Mouse (Mus musculus) adrenal gland, postnatal 36 days (tissue): ENCODE measurements around the gene Rbm4b. TPM values are rescaled to one million over a fixed set of nuclear protein-coding genes. Genes with fewer than 3 reads are reported as not detected.

ENCODE experiments used
- DNase-seq, 2 experiments: peaks; one replicate each; pipeline ENCODE4 v3.0.0; 2021; ENCODE audit warnings: mixed read lengths in 1 of 2
- long read RNA-seq, 2 experiments: library from polyadenylated mRNA; stranded (forward); transcript quantifications; one replicate each; pipeline ENCODE4 v2.0.0; 2021; ENCODE audit warnings: borderline sequencing depth in 2 of 2
- total RNA-seq, 2 experiments: library from RNA; stranded (reverse); gene quantifications; 2 replicates each; pipeline ENCODE4 v1.2.3; 2021

Gene Rbm4b
- 10 to 100 TPM; 16.4 to 17.1 TPM for total RNA-seq
- long read RNA-seq, experiment 1, full-length matches to known transcripts, result 27 of 29 reads
- long read RNA-seq, experiment 1, partial matches to known transcripts, result 1 of 29 reads
- long read RNA-seq, experiment 1, other reads (novel, unspliced or antisense), result 1 of 29 reads
- long read RNA-seq, experiment 2, full-length matches to known transcripts, result 8 of 8 reads
- long read RNA-seq, experiment 2, partial matches to known transcripts, result 0 of 8 reads
- long read RNA-seq, experiment 2, other reads (novel, unspliced or antisense), result 0 of 8 reads

GRCm38 (mm10) chr19:4756193-4756911, at the start of gene Rbm4b:
TSS of gene Rbm4b (plus strand) at chr19:4756497.
- DNase-seq, result peak; percentile 97 to 99

DNA sequence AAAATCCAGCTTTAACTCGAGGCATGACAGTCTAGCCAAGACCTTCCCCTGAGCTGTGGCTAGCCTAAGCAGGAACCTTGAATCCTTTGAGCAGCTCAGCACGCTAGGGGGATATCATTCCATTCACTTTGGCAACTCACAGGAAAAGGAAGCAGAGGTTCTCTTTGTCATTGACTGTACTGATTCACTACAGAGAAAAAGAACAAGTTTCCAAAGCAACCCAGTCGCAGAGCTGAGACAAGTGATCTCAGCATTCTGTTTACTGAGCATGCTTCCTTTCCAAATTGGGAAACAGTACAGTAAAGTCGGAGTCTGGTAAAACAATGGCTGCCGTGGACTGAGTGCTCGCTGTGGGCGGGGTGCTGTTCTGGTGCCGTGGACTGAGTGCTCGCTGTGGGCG, 47.5 kb upstream of the Rbm4b start:
- DNase-seq, result no peak

- no peak for DNase-seq
These were observed 45.1 kb upstream of the Rbm4b start, which contains the start of gene Sptbn2 for GRCm38 (mm10) chr19:4711098-4711600. TSS of gene Sptbn2 (plus strand) at chr19:4711167.

- DNase-seq, result no peak
These were observed 44.6 kb upstream of the Rbm4b start for GRCm38 (mm10) chr19:4711601-4712155.

DNA sequence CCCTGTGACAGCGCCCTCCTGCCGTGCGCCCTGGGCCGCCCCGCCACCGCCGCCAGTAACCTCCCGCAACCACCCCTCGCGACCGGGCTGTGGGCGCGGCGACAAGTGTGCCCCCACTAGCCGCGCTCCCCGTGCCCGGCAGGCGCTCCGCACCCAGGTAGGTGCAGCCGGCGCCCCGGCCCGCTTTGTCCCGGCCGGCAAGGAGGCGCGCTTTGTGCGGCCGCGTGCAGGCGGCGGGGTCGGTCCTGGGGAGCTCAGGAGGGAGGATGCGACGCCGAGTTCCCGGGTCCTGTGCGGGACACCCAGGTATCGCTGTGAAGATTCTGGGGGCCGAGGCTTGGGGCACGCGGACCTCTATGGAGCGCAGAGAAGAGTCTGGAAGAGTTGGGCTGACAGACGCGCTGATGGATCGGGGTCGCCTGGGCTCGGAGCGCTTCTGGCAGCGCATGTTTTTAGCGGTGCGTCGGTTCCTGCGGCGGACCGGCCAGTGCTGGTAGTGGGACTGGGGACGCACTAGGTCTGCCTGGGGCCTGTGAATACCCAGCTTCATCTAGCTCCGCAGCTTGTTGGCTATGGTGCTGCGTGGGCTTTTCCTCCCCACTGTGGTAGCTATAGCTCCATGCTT, 44.0 kb upstream of the Rbm4b start:
- no peak for DNase-seq

DNA sequence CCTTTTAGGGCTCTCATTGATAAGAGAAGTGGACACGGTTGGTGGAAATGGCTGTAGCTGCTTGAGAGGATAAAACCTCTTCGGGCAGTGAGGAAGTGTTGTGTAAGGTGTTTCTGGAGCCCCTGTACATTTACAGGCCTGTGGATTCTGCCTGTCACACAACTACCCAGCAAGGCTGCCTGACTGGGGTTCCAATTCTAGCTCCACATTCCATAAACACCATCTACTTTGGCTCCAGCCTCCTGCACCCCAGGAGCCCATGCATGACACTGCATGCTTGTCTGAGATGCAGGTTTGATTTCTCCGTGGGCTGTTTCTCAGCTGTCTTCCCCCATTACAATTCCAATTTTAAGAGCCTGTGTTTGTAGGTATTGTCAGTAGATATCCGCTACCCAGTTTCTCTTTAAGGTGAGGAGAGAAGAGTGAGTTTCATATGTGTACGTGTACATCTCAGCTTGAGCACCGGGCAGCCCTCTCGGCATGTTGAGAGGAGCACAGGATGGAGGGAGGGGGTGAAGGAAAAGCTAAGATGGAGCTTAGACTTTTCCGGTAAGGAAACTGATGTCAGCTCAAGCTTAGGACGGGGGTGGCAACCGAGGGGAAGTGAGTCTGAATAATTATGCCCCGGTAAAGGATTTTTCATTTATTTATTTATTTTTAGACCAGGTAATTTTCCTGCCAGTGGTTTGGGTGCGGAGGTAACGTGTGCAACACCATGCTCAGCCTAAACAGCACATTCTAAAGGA, 43.3 kb upstream of the Rbm4b start:
- DNase-seq, result no peak

DNA sequence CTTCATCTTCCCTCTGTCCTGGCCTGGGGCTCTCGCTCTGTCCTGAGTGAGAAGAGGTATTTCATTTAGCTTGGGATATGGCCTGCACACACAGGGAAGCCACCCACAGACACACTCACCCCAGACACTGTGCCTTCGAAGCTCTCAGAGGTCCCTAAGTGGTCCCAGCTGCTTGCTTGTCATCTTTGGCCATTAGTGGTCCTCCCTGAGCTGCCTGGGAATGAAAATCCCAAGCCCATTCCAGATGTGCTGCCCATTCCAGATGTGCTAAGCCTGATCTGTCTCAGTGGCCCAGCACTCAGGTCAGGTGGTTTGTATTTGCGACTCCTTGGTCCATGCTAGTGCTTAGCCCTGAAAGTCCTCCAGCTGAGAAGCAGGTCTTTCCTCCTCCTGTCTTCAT, 42.4 kb upstream of the Rbm4b start:
- DNase-seq, result no peak

DNA sequence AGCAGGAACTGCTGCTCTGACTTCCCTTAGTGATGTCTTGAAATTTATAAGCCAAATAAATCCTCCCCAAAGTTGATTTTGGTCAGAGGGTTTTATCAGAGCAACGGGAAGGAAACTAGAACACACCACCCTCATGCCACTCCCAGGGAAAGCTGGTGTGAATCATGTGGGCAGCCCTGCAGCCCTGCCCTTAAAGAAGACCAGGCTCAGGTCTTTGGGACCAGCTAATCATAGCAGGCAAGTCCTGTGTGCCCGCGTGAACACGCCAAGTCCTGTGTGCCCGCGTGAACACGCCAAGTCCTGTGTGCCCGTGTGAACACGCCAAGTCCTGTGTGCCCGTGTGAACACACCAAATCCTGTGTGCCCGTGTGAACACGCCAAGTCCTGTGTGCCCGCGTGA, 39.5 kb upstream of the Rbm4b start:
- DNase-seq, result no peak

- no peak for DNase-seq
These were observed 39.0 kb upstream of the Rbm4b start for GRCm38 (mm10) chr19:4717281-4717680.

- no peak for DNase-seq
These were observed 37.6 kb upstream of the Rbm4b start for GRCm38 (mm10) chr19:4718716-4719115.

- no peak for DNase-seq
These were observed 36.9 kb upstream of the Rbm4b start for GRCm38 (mm10) chr19:4719351-4719764.

- no peak for DNase-seq
These were observed 36.2 kb upstream of the Rbm4b start for GRCm38 (mm10) chr19:4720112-4720511.

DNA sequence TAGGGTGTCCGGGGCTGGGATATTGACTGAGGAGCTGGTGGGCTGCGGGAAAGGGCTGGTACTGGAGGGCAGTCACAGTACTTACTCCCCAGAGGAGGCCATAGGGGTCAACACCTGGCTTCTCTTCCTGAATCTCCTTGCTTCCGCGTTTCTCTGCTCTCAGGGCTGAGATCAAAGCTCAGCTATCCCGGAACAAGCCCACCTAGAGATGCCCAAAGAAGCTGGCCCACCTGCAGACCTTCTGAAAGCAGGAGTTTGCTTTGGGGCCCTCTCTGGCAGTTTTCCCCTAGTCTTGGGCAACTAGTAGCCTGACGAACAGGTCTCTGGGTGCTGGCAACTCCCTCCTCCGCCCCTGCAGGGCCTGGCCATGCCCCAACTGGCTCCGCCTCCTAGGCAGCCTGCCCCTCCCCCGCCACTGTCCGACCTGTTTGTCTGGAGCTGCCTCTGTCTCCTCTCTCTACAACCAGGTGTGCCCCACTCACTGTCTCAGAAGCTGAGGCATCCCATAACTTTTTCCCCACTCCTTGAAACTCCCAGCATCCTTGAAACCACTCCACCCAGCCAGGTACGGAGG, 35.5 kb upstream of the Rbm4b start:
- DNase-seq, result peak in 1 of 2 experiments; percentile 62

GRCm38 (mm10) chr19:4729186-4729585, 27.1 kb upstream of the Rbm4b start:
- DNase-seq, result no peak

DNA sequence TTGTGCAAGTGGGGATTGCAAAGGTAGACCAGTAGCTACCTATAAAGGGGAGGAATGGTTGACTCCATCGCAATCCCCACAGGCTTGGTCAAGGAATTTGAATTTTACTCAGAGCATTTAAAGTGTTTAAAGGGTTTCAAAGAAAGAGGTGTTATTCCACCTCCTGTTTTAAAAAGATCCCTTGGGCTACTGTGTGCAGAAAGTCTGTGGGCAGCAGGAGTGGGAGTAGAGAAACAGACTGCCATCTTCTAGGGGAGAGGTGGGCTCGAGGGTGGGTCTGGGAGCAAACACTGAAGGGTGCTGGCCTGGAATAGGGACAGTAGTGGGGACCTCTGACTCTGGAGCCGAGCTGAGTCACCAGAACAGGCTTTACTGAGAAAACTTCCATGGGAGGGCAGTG, 23.2 kb upstream of the Rbm4b start:
- DNase-seq, result no peak

DNA sequence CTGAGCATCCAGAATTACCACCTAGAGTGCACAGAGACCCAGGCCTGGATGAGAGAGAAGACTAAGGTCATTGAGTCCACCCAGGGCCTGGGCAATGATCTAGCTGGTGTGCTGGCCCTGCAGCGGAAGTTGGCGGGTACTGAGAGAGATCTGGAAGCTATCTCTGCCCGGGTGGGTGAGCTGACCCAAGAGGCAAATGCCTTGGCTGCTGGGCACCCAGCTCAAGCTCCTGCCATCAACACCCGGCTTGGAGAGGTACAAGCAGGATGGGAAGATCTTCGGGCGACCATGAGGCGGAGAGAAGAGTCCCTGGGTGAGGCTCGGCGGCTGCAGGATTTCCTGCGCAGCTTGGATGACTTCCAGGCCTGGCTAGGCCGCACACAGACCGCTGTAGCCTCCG, 18.4 kb upstream of the Rbm4b start:
- DNase-seq, result no peak

DNA sequence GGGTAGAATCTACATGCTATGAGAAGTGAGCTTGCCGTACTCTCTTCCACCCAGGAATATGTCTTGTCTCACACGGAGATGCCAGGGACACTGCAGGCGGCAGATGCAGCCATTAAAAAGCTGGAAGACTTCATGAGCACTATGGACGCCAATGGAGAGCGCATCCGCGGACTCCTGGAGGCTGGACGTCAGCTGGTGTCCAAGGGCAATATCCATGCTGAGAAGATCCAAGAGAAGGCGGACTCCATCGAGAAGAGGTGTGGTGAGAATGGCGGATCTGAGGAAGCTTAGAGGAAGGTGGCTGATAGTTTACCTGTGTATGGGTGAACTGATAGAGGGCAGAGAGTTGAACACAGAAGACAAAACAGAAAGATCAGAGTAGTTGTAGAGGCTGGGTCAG, 17.2 kb upstream of the Rbm4b start:
- no peak for DNase-seq

GRCm38 (mm10) chr19:4739762-4740161, 16.5 kb upstream of the Rbm4b start:
- no peak for DNase-seq

DNA sequence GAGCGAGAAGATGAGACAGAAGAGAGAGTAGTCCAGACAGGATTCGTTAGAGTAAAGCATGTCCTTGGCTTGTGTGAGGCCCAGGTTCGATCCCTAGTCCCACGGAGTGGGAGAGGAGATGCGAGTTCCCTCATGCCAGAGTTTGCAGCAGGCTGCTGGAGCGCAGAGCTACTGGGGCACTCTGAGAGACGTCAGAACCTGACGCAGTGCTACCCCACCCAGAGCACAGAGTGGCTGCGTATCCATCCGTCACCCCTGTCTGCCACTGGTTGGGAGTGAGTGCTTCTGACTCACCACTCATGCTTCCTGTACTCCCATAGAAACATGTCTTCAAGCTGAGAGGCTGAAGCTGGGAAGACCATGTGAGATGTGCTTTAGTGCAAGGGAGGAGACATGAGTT, 14.8 kb upstream of the Rbm4b start:
- DNase-seq, result peak in 1 of 2 experiments; percentile 39

DNA sequence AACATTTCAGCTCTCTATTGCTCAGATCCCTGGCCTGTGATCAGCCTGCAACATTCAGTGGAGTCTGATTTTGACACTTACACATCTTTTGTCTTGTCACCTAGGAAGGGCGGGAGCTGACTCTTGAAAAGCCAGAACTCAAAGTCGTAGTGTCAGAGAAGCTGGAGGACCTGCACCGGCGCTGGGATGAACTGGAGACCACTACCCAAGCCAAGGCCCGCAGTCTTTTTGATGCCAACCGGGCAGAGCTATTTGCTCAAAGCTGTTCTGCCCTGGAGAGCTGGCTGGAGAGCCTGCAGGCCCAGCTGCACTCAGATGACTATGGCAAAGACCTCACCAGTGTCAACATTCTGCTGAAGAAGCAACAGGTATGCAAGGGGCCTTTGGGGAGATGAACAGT, 14.1 kb upstream of the Rbm4b start:
- no peak for DNase-seq

DNA sequence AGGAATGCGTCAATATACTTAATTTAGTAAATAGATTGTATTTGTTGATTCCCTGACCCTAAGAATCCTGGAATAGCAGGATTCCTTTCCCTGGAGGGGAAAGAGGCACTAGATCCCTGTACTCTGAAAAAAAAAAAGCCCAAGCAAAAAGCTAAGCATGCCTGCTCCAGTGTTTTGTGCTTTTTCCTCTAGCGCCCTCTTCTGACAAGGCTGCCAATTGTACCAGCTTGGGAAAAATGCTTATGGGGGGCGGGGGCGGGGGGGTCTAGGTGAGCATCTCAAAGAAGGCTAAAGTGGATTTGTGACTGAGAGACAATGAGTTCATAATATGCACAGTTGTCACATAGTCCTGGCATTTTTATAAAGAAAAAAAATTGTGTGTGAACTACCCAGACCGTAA, 12.8 kb upstream of the Rbm4b start:
- DNase-seq, result peak in 1 of 2 experiments; percentile 45

DNA sequence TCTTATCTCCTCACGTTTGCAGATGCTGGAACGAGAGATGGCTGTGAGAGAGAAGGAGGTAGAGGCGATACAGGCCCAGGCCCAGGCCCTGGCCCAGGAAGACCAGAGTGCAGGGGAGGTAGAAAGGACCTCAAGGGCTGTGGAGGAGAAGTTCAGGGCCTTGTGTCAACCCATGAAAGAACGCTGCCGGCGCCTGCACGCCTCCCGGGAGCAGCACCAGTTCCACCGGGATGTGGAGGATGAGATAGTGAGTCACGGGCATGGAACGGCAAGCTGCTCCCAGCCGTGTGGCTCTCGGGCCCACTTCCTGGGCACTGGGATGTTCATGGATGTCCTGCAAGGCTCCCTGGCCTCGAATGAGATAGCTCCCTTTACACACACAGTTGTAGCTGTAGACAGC, 12.3 kb upstream of the Rbm4b start:
- no peak for DNase-seq
